Mouse (Mus musculus) MEL (cell line): Measurements from ENCODE around the gene Ace3. TPM values are rescaled to one million over a fixed set of nuclear protein-coding genes. Genes with fewer than 3 reads are reported as not detected.

Source experiments
- DNase-seq: peaks from one replicate; pipeline ENCODE4 v3.0.0; 2011; ENCODE audit warnings: low read depth, low spot score
- H3K27ac ChIP-seq: 2 replicates; pipeline ENCODE4 v1.5.1; 2012; ENCODE audit warnings: low read depth, mild to moderate bottlenecking, control low read depth, low read length, moderate library complexity; ENCODE audit not compliant: control insufficient read depth
- H3K27me3 ChIP-seq, 2 experiments: fragments of 150-350 bp in 1 of 2; sonication (generic) in 1 of 2; 2 replicates each; pipeline ENCODE4 v1.6.1; 2012; ENCODE audit warnings: low read length in 2 of 2, mild to moderate bottlenecking in 2 of 2, improper control_type of control experiment in 1 of 2, moderate library complexity in 1 of 2; ENCODE audit not compliant: insufficient read depth in 2 of 2, control insufficient read depth in 1 of 2
- H3K36me3 ChIP-seq, 2 experiments: 2 replicates each; pipeline ENCODE4 v1.6.1; 2012 to 2014; ENCODE audit warnings: low read length in 2 of 2, improper control_type of control experiment in 1 of 2, inconsistent platforms in 1 of 2, mild to moderate bottlenecking in 1 of 2; ENCODE audit not compliant: insufficient read depth in 2 of 2, control insufficient read depth in 1 of 2
- H3K4me1 ChIP-seq, 2 experiments: fragments of 150-350 bp in 1 of 2; sonication (generic) in 1 of 2; 2 replicates each; pipeline ENCODE4 v1.6.1; 2012; ENCODE audit warnings: low read length in 2 of 2, improper control_type of control experiment in 1 of 2, mild to moderate bottlenecking in 1 of 2; ENCODE audit not compliant: insufficient read depth in 2 of 2, control insufficient read depth in 1 of 2
- H3K4me3 ChIP-seq, 2 experiments: fragments of 150-350 bp in 1 of 2; sonication (generic) in 1 of 2; 2 replicates each; pipeline ENCODE4 v1.5.1; 2012; ENCODE audit warnings: low read depth in 2 of 2, low read length in 2 of 2, mild to moderate bottlenecking in 2 of 2, moderate library complexity in 2 of 2, control low read depth in 1 of 2, improper control_type of control experiment in 1 of 2; ENCODE audit not compliant: control insufficient read depth in 1 of 2, insufficient read depth in 1 of 2
- H3K79me2 ChIP-seq: 2 replicates; pipeline ENCODE4 v1.6.1; 2012; ENCODE audit warnings: mild to moderate bottlenecking, low read length, moderate library complexity; ENCODE audit not compliant: control insufficient read depth, poor library complexity, insufficient read depth
- H3K9ac ChIP-seq: 2 replicates; pipeline ENCODE4 v1.6.1; 2012; ENCODE audit warnings: low read depth, mild to moderate bottlenecking, control low read depth, low read length, moderate library complexity; ENCODE audit not compliant: control insufficient read depth, poor library complexity, severe bottlenecking
- H3K9me3 ChIP-seq: fragments of 150-350 bp; sonication (generic); replicated peaks from 2 replicates; pipeline ENCODE4 v1.6.1; 2012; ENCODE audit warnings: mild to moderate bottlenecking, low read length, improper control_type of control experiment, moderate library complexity; ENCODE audit not compliant: insufficient read depth
- BHLHE40 ChIP-seq: IDR thresholded peaks from 2 replicates; pipeline ENCODE4 v1.6.1; 2012; ENCODE audit warnings: low read depth, mild to moderate bottlenecking, inconsistent platforms, low read length, improper control_type of control experiment, borderline replicate concordance
- CHD1 ChIP-seq: IDR thresholded peaks from 2 replicates; pipeline ENCODE4 v1.6.1; 2012; ENCODE audit warnings: low read depth, mild to moderate bottlenecking, inconsistent platforms, low read length, improper control_type of control experiment
- CTCF ChIP-seq, 3 experiments: IDR thresholded peaks in 2 of 3; conservative IDR thresholded peaks in 1 of 3; 2 replicates each; pipeline ENCODE4 v1.5.1; 2011 to 2012; ENCODE audit warnings: low read length in 3 of 3, low read depth in 2 of 3, mild to moderate bottlenecking in 2 of 3, improper control_type of control experiment in 1 of 3, inconsistent platforms in 1 of 3, mixed read lengths in 1 of 3, moderate library complexity in 1 of 3; ENCODE audit not compliant: control insufficient read depth in 1 of 3, insufficient read depth in 1 of 3, poor library complexity in 1 of 3, severe bottlenecking in 1 of 3
- E2F4 ChIP-seq: IDR thresholded peaks from 2 replicates; pipeline ENCODE4 v1.6.1; 2011; ENCODE audit warnings: low read depth, low read length, improper control_type of control experiment, borderline replicate concordance
- ELF1 ChIP-seq: IDR thresholded peaks from 2 replicates; pipeline ENCODE4 v1.6.1; 2014; ENCODE audit warnings: low read depth, mild to moderate bottlenecking, inconsistent platforms, low read length, improper control_type of control experiment, moderate library complexity
- EP300 ChIP-seq, 2 experiments: IDR thresholded peaks; 2 replicates each; pipeline ENCODE4 v1.6.1; 2011; ENCODE audit warnings: improper control_type of control experiment in 2 of 2, low read length in 2 of 2, low read depth in 1 of 2, mild to moderate bottlenecking in 1 of 2
- GATA1 ChIP-seq: IDR thresholded peaks from 2 replicates; pipeline ENCODE4 v1.6.1; 2011; ENCODE audit warnings: low read depth, low read length, improper control_type of control experiment
- KAT2A ChIP-seq: conservative IDR thresholded peaks from 2 replicates; pipeline ENCODE4 v1.6.1; 2012; ENCODE audit warnings: low read depth, low read length, improper control_type of control experiment, inconsistent platforms
- MAFK ChIP-seq: IDR thresholded peaks from 2 replicates; pipeline ENCODE4 v1.6.1; 2011; ENCODE audit warnings: low read depth, mild to moderate bottlenecking, low read length, improper control_type of control experiment, borderline replicate concordance
- MAZ ChIP-seq: IDR thresholded peaks from 2 replicates; pipeline ENCODE4 v1.6.1; 2012; ENCODE audit warnings: low read depth, mild to moderate bottlenecking, inconsistent platforms, low read length, improper control_type of control experiment
- MXI1 ChIP-seq: IDR thresholded peaks from 2 replicates; pipeline ENCODE4 v1.6.1; 2011; ENCODE audit warnings: mild to moderate bottlenecking, low read depth, low read length, improper control_type of control experiment
- NELFE ChIP-seq: IDR thresholded peaks from 2 replicates; pipeline ENCODE4 v1.6.1; 2011; ENCODE audit warnings: low read depth, low read length, improper control_type of control experiment
- POLR2AphosphoS2 ChIP-seq: IDR thresholded peaks from 2 replicates; pipeline ENCODE4 v1.6.1; 2011; ENCODE audit warnings: low read length, improper control_type of control experiment
- TBP ChIP-seq: IDR thresholded peaks from 2 replicates; pipeline ENCODE4 v1.8.0; 2011; ENCODE audit warnings: low read depth, low read length, improper control_type of control experiment
- TCF12 ChIP-seq: IDR thresholded peaks from 2 replicates; pipeline ENCODE4 v1.6.1; 2014; ENCODE audit warnings: low read depth, mild to moderate bottlenecking, inconsistent platforms, low read length, improper control_type of control experiment, moderate library complexity
- USF2 ChIP-seq, 2 experiments: IDR thresholded peaks; 2 replicates each; pipeline ENCODE4 v1.6.1; 2011 to 2012; ENCODE audit warnings: improper control_type of control experiment in 2 of 2, low read length in 2 of 2, borderline replicate concordance in 1 of 2, inconsistent platforms in 1 of 2, low read depth in 1 of 2, mild to moderate bottlenecking in 1 of 2; ENCODE audit not compliant: insufficient read depth in 1 of 2
- ZC3H11A ChIP-seq: IDR thresholded peaks from 2 replicates; pipeline ENCODE4 v1.6.1; 2012; ENCODE audit warnings: low read depth, mild to moderate bottlenecking, inconsistent platforms, low read length, improper control_type of control experiment
- ZKSCAN1 ChIP-seq: IDR thresholded peaks from 2 replicates; pipeline ENCODE4 v1.6.1; 2012; ENCODE audit warnings: low read depth, mild to moderate bottlenecking, inconsistent platforms, low read length, improper control_type of control experiment, moderate library complexity
- polyA plus RNA-seq, 2 experiments: library from polyadenylated mRNA; stranded (reverse) in 1 of 2; unstranded in 1 of 2; fragments of >175 nt in 1 of 2; fragments of >200 nt in 1 of 2; gene quantifications; 2 replicates each; pipeline versions ENCODE4 v1.2.1 to v1.2.4; 2012; ENCODE audit warnings: low replicate concordance in 2 of 2, low read depth in 1 of 2; ENCODE audit not compliant: insufficient read length in 2 of 2, insufficient read depth in 1 of 2, missing spikeins in 1 of 2
- total RNA-seq: library from RNA; depleted of rRNA; stranded (reverse); fragments of 300-350 nt; gene quantifications from 2 replicates; pipeline ENCODE4 v1.2.3, GENCODE M21; 2012

Ace3 gene
- total and polyA plus RNA-seq, 3 experiments, result not detected

- no peaks in the 10 kb centered on the region for H3K9me3 ChIP-seq
- TF ChIP-seq ZKSCAN1 (no peak), MAFK (no peak), E2F4 (no peak), GATA1 (no peak), TCF12 (no peak), ZC3H11A (no peak), EP300 (IDR thresholded peaks at IDR 0.05; ENCODE audit: low read depth in 1 of 2, low read length in 2 of 2) (no peak), CHD1 (no peak), POLR2AphosphoS2 (no peak), CTCF (IDR thresholded peaks at IDR 0.05 in 2 of 3, conservative IDR thresholded peaks at IDR 0.05 in 1 of 3; ENCODE audit: control insufficient read depth in 1 of 3, insufficient read depth in 1 of 3, low read depth in 2 of 3, low read length in 3 of 3, poor library complexity in 1 of 3, severe bottlenecking in 1 of 3) (no peak)
- TF ChIP-seq, all 39 proteins: peak for 0
- Histone ChIP-seq H3K9ac (no peak overlapping the region), H3K4me1 (no peaks in the 10 kb centered on the region), H3K79me2 (no peaks in the 10 kb centered on the region), H3K27me3 (peaks cover 14 to 37% of the 10 kb centered on the region in 2 experiments), H3K4me3 (no peak overlapping the region), H3K27ac (no peak overlapping the region), H3K36me3 (no peaks in the 10 kb centered on the region)
- no peak for DNase-seq
These were observed 19.2 kb downstream of the Ace3 start for GRCm38 (mm10) chr11:106013556-106014225.

GRCm38 (mm10) chr11:106016440-106016839, 22.0 kb downstream of the Ace3 start:
- Histone ChIP-seq H3K27ac (no peak overlapping the region), H3K79me2 (no peaks in the 10 kb centered on the region), H3K9me3 (no peaks in the 10 kb centered on the region), H3K4me1 (no peaks in the 10 kb centered on the region), H3K9ac (no peak overlapping the region), H3K27me3 (peaks cover 14 to 26% of the 10 kb centered on the region in 2 experiments), H3K4me3 (no peak overlapping the region), H3K36me3 (no peaks in the 10 kb centered on the region)
- TF ChIP-seq BHLHE40 (no peak), ELF1 (no peak), KAT2A (no peak), CTCF (IDR thresholded peaks at IDR 0.05 in 2 of 3, conservative IDR thresholded peaks at IDR 0.05 in 1 of 3; ENCODE audit: control insufficient read depth in 1 of 3, insufficient read depth in 1 of 3, low read depth in 2 of 3, low read length in 3 of 3, poor library complexity in 1 of 3, severe bottlenecking in 1 of 3) (no peak), USF2 (IDR thresholded peaks at IDR 0.05; ENCODE audit: borderline replicate concordance in 1 of 2, insufficient read depth in 1 of 2, low read depth in 1 of 2, low read length in 2 of 2) (no peak), NELFE (no peak), MAZ (no peak), TBP (no peak), MXI1 (no peak)
- no peak for DNase-seq
